Mouse (Mus musculus) liver, postnatal 0 days (tissue): ENCODE measurements around the gene Rag1.

Experiments used
- CTCF ChIP-seq: sonication (generic); IDR thresholded peaks from 2 replicates; pipeline ENCODE4 v1.5.1; 2016; ENCODE audit warnings: antibody characterized with exemption, low read depth
- EP300 ChIP-seq: IDR thresholded peaks from 2 replicates; pipeline ENCODE4 v1.6.1; 2016; ENCODE audit warnings: antibody characterized with exemption, low read depth, mild to moderate bottlenecking

GRCm38 (mm10) chr2:101615464-101616305 lies 33.6 kb downstream of the Rag1 start:
- no peak for TF ChIP-seq EP300
- no peak for TF ChIP-seq CTCF
